Mouse (Mus musculus) kidney, adult 11 months (tissue): ENCODE measurements around the gene Gria1.

ENCODE experiments used
- DNase-seq: peaks from one replicate; pipeline ENCODE4 v3.0.0; 2022

The Gria1 gene

GRCm38 (mm10) chr11:57185110-57185509 is 173.9 kb downstream of the Gria1 start:
- DNase-seq: no peak

DNA sequence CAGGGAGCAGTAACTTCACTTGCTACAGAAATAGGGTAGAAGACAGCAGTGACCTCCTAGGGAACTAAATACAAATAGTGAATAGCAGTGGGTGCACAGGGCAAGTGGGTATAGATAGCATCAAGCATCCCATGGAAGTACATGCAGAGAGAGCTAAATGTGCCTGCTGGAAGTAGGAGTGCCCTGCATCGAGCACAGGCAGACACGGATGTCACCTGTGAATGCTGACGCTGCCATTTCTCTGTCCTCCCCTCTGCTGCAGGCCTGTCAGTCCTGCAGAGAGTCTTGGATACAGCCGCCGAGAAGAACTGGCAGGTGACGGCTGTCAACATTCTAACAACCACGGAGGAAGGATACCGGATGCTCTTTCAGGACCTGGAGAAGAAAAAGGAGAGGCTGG is 178.2 kb downstream of the Gria1 start:
- DNase-seq: no peak

DNA sequence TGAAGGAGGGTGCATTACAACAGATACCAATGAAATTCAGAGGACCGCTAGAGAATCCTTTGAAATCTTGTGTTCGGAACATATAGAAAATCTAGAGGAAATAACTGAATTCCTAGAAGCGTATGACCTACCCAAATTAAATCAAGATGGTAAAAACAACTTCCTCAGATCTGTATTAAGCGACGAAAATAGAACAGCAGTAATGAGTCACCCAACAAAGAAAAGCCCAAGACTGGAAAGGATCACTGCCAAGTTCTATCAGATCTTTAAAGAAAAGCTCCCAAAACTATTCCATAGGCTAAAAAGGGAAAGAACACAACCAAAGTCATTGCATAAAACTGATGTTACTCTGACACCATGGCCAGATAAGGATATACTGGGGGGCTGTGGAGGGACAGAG is 183.6 kb downstream of the Gria1 start:
- no peak for DNase-seq

DNA sequence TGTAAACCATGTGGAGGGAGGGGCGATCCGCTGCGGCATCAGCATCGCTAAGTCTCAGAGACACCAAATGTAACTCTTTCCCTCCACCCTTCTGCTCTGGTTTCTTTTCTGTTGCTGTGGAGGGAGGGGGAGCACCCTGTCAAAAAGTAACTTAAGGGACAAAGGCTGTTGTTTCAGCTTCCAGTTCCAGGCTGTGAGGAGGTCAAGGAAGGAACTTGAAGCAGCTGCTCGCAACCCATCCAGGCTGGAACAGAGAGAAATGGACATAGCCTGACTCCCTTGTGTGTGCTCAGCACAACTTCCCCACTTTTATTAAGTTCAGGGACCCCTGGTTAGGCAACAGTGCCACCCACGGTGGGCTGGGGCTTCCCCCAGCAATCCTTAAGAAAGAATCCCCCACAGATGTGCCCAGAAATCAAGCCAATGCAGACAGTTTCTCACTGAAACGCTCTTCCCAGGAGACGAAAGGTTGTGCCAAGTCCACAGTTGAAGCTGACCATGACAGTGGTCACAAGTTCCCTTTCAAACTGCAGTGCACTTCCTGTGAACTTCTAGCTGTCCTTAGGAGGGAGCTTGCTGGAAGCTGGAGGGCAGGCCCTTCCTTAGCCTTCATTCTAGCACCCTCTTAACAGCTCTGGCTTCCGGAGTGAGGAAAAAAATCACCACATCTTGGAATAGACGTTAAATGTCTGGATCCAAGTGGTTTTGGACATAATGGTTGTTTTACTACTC is 190.2 kb downstream of the Gria1 start:
- DNase-seq: peak; percentile 18

DNA sequence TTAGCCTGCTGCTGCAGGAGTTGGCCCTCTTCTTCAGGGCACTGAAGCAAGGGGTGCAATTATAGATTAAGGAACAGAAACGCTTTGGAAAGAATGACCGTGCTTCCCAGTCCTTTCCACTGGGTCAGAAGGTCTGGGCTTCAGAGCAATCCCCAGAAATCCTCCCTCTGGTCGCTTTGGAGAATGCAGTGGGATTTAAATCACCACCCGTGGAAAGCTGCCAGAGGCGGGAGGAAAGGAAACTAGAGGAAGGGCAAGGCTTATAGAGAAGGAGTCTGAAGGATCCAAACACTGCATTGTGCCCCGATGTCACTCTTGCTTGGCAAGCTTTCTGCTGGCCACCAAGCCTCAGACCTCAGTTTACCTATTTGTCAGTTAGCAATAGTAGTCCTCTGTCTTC is 193.2 kb downstream of the Gria1 start:
- DNase-seq: no peak

GRCm38 (mm10) chr11:57207260-57207659 is 196.1 kb downstream of the Gria1 start:
- DNase-seq: no peak

DNA sequence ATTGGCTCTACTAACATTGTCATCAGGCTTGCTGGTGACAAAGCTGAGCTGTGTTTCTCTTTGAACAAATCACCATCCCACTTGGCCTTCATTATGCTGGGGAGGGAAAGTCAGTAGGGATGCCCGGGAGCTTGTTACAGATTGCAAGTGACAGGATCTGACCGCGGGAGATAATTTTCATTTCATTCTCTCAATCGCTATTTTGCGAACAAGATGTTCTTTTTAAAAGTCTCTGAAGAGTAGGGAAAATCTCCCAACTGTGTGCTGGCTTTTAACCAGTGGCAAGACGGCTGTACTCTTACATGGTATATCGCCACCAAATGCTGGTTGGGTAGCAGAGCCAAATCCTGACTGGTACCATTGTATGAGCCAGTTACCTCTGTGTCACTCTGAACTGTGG is 202.9 kb downstream of the Gria1 start:
- DNase-seq: no peak

- DNase-seq: no peak
Observed at GRCm38 (mm10) chr11:57214583-57214982, 203.4 kb downstream of the Gria1 start.

DNA sequence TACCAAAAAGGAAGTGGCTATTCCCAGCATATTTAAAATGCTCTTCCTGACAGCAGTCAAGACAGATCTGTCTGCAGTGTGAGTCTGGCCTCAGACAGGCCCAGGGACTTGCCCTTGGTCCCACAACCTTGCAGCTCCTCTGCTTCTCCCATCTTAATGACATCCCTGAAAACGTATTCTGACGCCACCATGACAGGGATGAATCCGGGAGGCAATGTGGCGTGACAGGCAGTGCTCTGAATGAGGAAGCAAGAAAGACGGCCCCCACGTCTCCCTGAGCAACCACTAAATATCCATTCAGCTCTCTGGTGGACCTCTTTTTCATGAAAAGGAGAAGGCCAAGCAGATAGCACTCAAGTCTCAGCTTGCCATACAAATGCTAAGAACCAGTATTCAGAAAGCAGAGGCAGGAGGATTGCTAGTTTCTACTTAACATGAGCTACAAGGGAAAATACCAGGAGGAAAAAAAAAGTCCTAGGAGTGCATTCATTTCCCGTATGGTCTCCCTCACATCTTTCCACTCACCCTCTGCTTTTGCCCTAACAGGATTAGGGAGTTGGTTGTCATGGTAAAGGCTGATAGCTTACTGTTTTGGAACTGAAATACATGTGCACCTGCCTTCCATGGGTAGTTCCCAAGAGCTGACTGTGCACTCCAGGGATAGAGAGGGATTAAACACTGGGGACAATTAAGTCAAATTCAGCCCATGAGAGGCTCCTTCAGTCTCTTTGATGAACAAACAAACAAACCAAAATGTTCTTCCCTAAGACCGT is 211.8 kb downstream of the Gria1 start:
- no peak for DNase-seq

- DNase-seq: no peak
Observed at GRCm38 (mm10) chr11:57235446-57235845, 224.3 kb downstream of the Gria1 start.

- DNase-seq: no peak
Observed at GRCm38 (mm10) chr11:57236431-57236830, 225.2 kb downstream of the Gria1 start.

DNA sequence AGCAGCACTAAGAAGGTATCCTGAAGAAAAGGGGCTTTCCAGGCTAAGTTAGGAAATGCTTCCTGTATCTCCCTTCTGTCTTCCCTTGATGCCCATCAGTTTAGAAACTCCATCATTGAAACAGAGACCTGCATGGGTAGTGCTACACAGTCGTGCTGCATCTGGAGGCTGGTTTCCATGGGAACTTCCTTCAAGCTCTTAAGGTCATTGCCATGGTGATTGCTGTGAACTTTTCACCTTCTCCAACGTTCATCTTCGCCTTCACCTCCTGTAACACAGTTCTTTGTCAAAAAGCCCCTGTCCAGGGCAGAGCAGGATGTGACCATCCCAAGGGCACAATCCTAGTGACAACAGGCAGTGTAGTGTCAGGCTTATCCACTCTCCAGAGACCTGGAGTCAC is 228.6 kb downstream of the Gria1 start:
- no peak for DNase-seq

- no peak for DNase-seq
Observed at GRCm38 (mm10) chr11:57243835-57244234, 232.6 kb downstream of the Gria1 start.

DNA sequence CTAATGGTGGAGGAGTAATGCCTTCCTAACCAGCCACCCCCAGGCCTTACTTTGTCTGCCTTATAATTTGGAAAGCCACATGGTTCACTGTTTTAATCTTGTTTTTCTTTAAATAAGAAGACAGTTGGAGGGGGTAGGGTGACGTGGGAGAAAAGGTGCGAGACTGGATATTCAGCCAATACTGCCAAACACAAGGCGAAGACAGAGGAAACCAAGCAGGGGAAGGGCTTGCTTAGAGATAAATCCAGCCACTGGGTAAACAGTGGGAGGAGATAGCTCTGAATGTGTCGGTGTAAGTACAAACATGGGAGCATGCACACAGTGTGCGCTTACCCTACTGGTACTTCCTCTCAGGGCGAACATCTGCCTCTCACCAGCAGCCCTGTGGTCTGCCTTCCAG is 233.4 kb downstream of the Gria1 start:
- no peak for DNase-seq

- DNase-seq: no peak
Observed at GRCm38 (mm10) chr11:57248870-57249269, 237.7 kb downstream of the Gria1 start.

- no peak for DNase-seq
Observed at GRCm38 (mm10) chr11:57250129-57250528, 238.9 kb downstream of the Gria1 start.

DNA sequence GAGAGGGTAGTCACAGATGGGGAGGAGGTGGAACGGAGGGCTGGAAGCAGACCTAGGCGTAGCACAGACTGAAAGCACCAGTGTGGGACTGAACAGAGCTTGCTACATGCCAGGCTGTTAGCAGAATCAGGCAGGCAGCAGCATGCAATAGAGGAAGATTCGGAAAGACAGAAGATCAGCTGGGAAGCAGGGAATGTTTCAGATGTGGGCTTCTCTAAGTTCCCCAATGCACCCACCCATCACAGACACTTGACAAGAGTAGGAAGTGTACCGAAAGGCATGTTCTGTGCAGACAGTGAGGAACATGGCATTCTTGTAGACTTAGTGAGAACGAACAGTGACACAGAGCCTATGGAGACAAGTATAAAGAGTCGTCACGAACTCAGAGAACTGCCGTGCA is 260.5 kb downstream of the Gria1 start:
- no peak for DNase-seq

DNA sequence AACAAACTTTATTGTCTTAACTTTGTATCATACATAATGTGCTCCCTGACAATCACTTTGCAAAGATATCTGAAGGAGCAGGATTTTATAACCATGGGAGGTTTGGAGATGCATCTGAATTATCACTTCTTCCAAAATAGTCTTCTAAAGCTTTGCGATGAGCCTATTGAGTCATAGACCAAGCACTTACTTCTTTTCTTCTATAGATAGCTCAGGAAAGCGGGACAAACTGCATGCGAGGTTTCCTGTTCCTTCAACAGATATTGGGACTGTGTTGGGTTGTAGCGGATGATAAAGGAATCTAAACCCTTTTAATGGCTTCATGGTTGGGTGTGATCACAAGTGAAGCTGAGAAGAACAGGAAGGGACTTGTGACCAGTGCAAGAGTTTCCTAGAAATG is 263.5 kb downstream of the Gria1 start:
- DNase-seq: no peak

GRCm38 (mm10) chr11:57278056-57278455 is 266.9 kb downstream of the Gria1 start:
- no peak for DNase-seq

GRCm38 (mm10) chr11:57286119-57286518 is 274.9 kb downstream of the Gria1 start:
- no peak for DNase-seq

- DNase-seq: no peak
Observed at GRCm38 (mm10) chr11:57297376-57297775, 286.2 kb downstream of the Gria1 start.

GRCm38 (mm10) chr11:57298263-57298662 is 287.1 kb downstream of the Gria1 start:
- DNase-seq: no peak

- no peak for DNase-seq
Observed at GRCm38 (mm10) chr11:57298665-57299064, 287.5 kb downstream of the Gria1 start.

DNA sequence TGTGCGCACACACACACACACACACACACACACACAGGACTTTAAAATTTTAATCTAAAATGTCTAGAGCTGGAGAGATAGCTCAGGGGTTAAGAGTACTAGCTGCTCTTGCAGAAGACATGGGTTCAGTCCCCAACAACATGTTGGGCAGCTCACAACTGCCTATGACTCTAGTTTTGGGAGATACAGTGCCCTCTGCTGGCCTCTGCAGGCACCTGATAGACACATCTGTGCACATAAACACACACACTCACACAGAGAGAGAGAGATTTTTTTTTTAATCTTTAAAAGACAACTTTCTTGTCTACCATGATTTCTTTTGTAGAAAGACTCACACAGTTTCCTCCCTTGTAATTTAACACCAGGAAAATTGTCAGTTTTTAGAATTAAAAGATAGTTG is 292.4 kb downstream of the Gria1 start:
- no peak for DNase-seq

DNA sequence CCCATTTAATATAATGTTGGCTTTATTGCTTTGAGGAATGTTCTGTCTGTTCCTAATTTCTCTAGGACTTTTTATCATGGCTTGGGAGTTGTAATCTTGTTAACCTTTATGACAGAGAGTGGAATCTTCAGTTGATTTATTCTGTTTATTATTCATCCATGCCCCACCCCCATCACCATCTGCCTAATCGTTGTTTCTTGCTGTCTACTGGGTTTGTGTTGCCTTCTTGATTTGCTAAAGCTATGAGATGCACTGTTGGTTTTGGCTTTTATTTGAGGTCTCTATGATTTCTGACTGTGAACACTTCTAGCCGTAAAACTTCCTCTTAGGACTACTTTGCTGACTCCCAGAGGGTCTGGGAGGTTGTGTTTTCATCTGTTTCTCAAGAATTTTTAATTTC is 294.9 kb downstream of the Gria1 start:
- DNase-seq: peak; percentile 2
